Mouse (Mus musculus) MEL (cell line): ENCODE measurements at regions not wholly inside any gene's neighbourhood (a gene's known extent, or its start where the extent isn't known, plus 50 kb on each side); places are given as distances from the start of the nearest gene placed in this dataset.

Experiments used
- CTCF ChIP-seq, 3 experiments: IDR thresholded peaks in 2 of 3; conservative IDR thresholded peaks in 1 of 3; 2 replicates each; pipeline ENCODE4 v1.5.1; 2011 to 2012; ENCODE audit warnings: low read length in 3 of 3, low read depth in 2 of 3, mild to moderate bottlenecking in 2 of 3, improper control_type of control experiment in 1 of 3, inconsistent platforms in 1 of 3, mixed read lengths in 1 of 3, moderate library complexity in 1 of 3; ENCODE audit not compliant: control insufficient read depth in 1 of 3, insufficient read depth in 1 of 3, poor library complexity in 1 of 3, severe bottlenecking in 1 of 3
- E2F4 ChIP-seq: IDR thresholded peaks from 2 replicates; pipeline ENCODE4 v1.6.1; 2011; ENCODE audit warnings: low read depth, low read length, improper control_type of control experiment, borderline replicate concordance
- ELF1 ChIP-seq: IDR thresholded peaks from 2 replicates; pipeline ENCODE4 v1.6.1; 2014; ENCODE audit warnings: low read depth, mild to moderate bottlenecking, inconsistent platforms, low read length, improper control_type of control experiment, moderate library complexity
- NELFE ChIP-seq: IDR thresholded peaks from 2 replicates; pipeline ENCODE4 v1.6.1; 2011; ENCODE audit warnings: low read depth, low read length, improper control_type of control experiment
- USF1 ChIP-seq: IDR thresholded peaks from 2 replicates; pipeline ENCODE4 v1.6.1; 2014; ENCODE audit warnings: low read depth, mild to moderate bottlenecking, inconsistent platforms, low read length, improper control_type of control experiment, moderate library complexity

- no peak for TF ChIP-seq CTCF (IDR thresholded peaks at IDR 0.05 in 2 of 3, conservative IDR thresholded peaks at IDR 0.05 in 1 of 3; ENCODE audit: control insufficient read depth in 1 of 3, insufficient read depth in 1 of 3, low read depth in 2 of 3, low read length in 3 of 3, poor library complexity in 1 of 3, severe bottlenecking in 1 of 3)
- TF ChIP-seq E2F4 = no peak
- no peak for TF ChIP-seq USF1
- no peak for TF ChIP-seq NELFE
- no peak for TF ChIP-seq ELF1
Observed at GRCm38 (mm10) chr6:31211616-31212015, 186.9 kb upstream of the Mkln1 start.
